Mouse (Mus musculus) kidney, postnatal 0 days (tissue): Measurements from ENCODE around the gene Cnnm2. TPM values are rescaled to one million over a fixed set of nuclear protein-coding genes. Genes with fewer than 3 reads are reported as not detected.
A peak's percentile ranks its signal among the peaks of the same experiment; 100 is the strongest.

Experiments used
- ATAC-seq: fragments of 200-750 bp; cut with Nextera tagmentation; replicated peaks from 2 replicates; pipeline ENCODE4 v1.8.0; 2017; ENCODE audit warnings: low read depth, moderate number of reproducible peaks, moderate TSS enrichment, moderate library complexity; ENCODE audit not compliant: low FRiP score
- DNase-seq: peaks from one replicate; pipeline ENCODE4 v3.0.0-alpha.2; 2016; ENCODE audit warnings: low spot score
- H3K27ac ChIP-seq: fragments of 300-500 bp; sonication (generic); 2 replicates; pipeline ENCODE4 v1.5.1; 2014; ENCODE audit warnings: mild to moderate bottlenecking
- H3K27me3 ChIP-seq: fragments of 300-500 bp; sonication (generic); 2 replicates; pipeline ENCODE4 v1.6.1; 2014; ENCODE audit warnings: low read length, mixed read lengths; ENCODE audit not compliant: insufficient read depth
- H3K36me3 ChIP-seq: fragments of 300-500 bp; sonication (generic); 2 replicates; pipeline ENCODE4 v1.6.1; 2014; ENCODE audit warnings: low read length, mixed read lengths; ENCODE audit not compliant: insufficient read depth
- H3K4me1 ChIP-seq: fragments of 300-500 bp; sonication (generic); replicated peaks from 2 replicates; pipeline ENCODE4 v1.6.1; 2014; ENCODE audit warnings: antibody characterized with exemption, low read length, mixed read lengths; ENCODE audit not compliant: insufficient read depth
- H3K4me2 ChIP-seq: fragments of 300-500 bp; sonication (generic); 2 replicates; pipeline ENCODE4 v1.6.1; 2014; ENCODE audit warnings: mild to moderate bottlenecking, low read length, moderate library complexity, mixed read lengths
- H3K4me3 ChIP-seq: fragments of 300-500 bp; sonication (generic); replicated peaks from 2 replicates; pipeline ENCODE4 v1.5.1; 2014; ENCODE audit warnings: low read depth, low read length
- H3K9ac ChIP-seq: fragments of 300-500 bp; sonication (generic); 2 replicates; pipeline ENCODE4 v1.6.1; 2014; ENCODE audit warnings: low read depth, low read length
- H3K9me3 ChIP-seq: fragments of 300-500 bp; sonication (generic); replicated peaks from 2 replicates; pipeline ENCODE4 v1.6.1; 2016; ENCODE audit warnings: low read length, inconsistent platforms, mixed read lengths
- CTCF ChIP-seq: IDR thresholded peaks from 2 replicates; pipeline ENCODE4 v1.5.1; 2016; ENCODE audit warnings: antibody characterized with exemption, low read depth, mild to moderate bottlenecking, moderate library complexity
- WGBS: fragments of 180-500 bp; shearing (Covaris S2); extraction: QIAGEN DNeasy Blood & Tissue Kit; methylation state at CpG from one replicate; pipeline ENCODE4 v1.1.7; 2014; 5-methylcytosine and 5-hydroxymethylcytosine counted together
- polyA plus RNA-seq: library from polyadenylated mRNA; unstranded; fragments of >200 nt; fragmentation: Nextera tagmentation; extraction: Ambion mirVana; gene quantifications from 2 replicates; pipeline ENCODE4 v1.2.1, GENCODE M21; 2015

Gene Cnnm2
- polyA plus RNA-seq, 1 experiment from 2014 or later = 11.0 TPM

GRCm38 (mm10) chr19:46841016-46841415 is 79.6 kb downstream of the Cnnm2 start:
- no peaks in the 10 kb centered on the region for H3K36me3 ChIP-seq
- no peaks in the 10 kb centered on the region for H3K4me1 ChIP-seq
- no peaks in the 10 kb centered on the region for H3K9me3 ChIP-seq
- H3K27me3 ChIP-seq = no peaks in the 10 kb centered on the region
- WGBS = 91% methylated on average over 4 of the region's 4 CpGs
- no peak overlapping the region for H3K4me3 ChIP-seq
- ATAC-seq (no peak), DNase-seq (no peak)
- no peak overlapping the region for H3K27ac ChIP-seq
- no peak overlapping the region for H3K9ac ChIP-seq
- H3K4me2 ChIP-seq = no peak overlapping the region
- no peak for TF ChIP-seq CTCF

- 47% methylated on average over 2 of the region's 2 CpGs for WGBS
- TF ChIP-seq CTCF = no peak
- DNase-seq (no peak), ATAC-seq (no peak)
- no peak overlapping the region for H3K4me2 ChIP-seq
- no peaks in the 10 kb centered on the region for H3K36me3 ChIP-seq
- H3K4me1 ChIP-seq = no peaks in the 10 kb centered on the region
- no peak overlapping the region for H3K27ac ChIP-seq
- H3K9ac ChIP-seq = no peak overlapping the region
- H3K27me3 ChIP-seq = no peaks in the 10 kb centered on the region
- no peaks in the 10 kb centered on the region for H3K9me3 ChIP-seq
- no peak overlapping the region for H3K4me3 ChIP-seq
These were observed 81.6 kb downstream of the Cnnm2 start for GRCm38 (mm10) chr19:46843030-46843429.

- no peaks in the 10 kb centered on the region for H3K27me3 ChIP-seq
- 80% methylated on average over 7 of the region's 7 CpGs for WGBS
- 0 out of 2 replicates have a peak, but pooled peaks cover 8% of the 10 kb centered on the region for H3K4me1 ChIP-seq
- ATAC-seq = no peak
- H3K4me2 ChIP-seq = no peak overlapping the region
- DNase-seq = no peak
- H3K27ac ChIP-seq = no peak overlapping the region
- no peaks in the 10 kb centered on the region for H3K9me3 ChIP-seq
- no peak for TF ChIP-seq CTCF
- H3K36me3 ChIP-seq = no peaks in the 10 kb centered on the region
- H3K4me3 ChIP-seq = no peak overlapping the region
- no peak overlapping the region for H3K9ac ChIP-seq
These were observed 84.7 kb downstream of the Cnnm2 start for GRCm38 (mm10) chr19:46846056-46846455.

GRCm38 (mm10) chr19:46846459-46846858 is 85.1 kb downstream of the Cnnm2 start:
- H3K4me1 ChIP-seq = 0 out of 2 replicates have a peak, but pooled peaks cover 8% of the 10 kb centered on the region
- no peak overlapping the region for H3K9ac ChIP-seq
- no peaks in the 10 kb centered on the region for H3K27me3 ChIP-seq
- no peak overlapping the region for H3K4me3 ChIP-seq
- no peak overlapping the region for H3K27ac ChIP-seq
- no peak overlapping the region for H3K4me2 ChIP-seq
- no peaks in the 10 kb centered on the region for H3K9me3 ChIP-seq
- 81% methylated on average over 5 of the region's 5 CpGs for WGBS
- H3K36me3 ChIP-seq = no peaks in the 10 kb centered on the region
- DNase-seq (no peak), ATAC-seq (no peak)
- no peak for TF ChIP-seq CTCF

GRCm38 (mm10) chr19:46848381-46849268 is 87.2 kb downstream of the Cnnm2 start:
- H3K4me1 ChIP-seq = 0 out of 2 replicates have a peak, but pooled peaks cover 8% of the 10 kb centered on the region
- no peak overlapping the region for H3K4me2 ChIP-seq
- H3K27me3 ChIP-seq = no peaks in the 10 kb centered on the region
- no peaks in the 10 kb centered on the region for H3K36me3 ChIP-seq
- DNase-seq = no peak
- WGBS = 58% methylated on average over 14 of the region's 14 CpGs
- H3K27ac ChIP-seq = peak overlapping the region; percentile 63; the same call in 1 of the 2 replicates
- no peak for TF ChIP-seq CTCF
- no peak overlapping the region for H3K4me3 ChIP-seq
- H3K9me3 ChIP-seq = no peaks in the 10 kb centered on the region
- ATAC-seq = no peak
- no peak overlapping the region for H3K9ac ChIP-seq

GRCm38 (mm10) chr19:46849443-46849997 is 88.1 kb downstream of the Cnnm2 start:
- no peak overlapping the region for H3K4me2 ChIP-seq
- no peak overlapping the region for H3K9ac ChIP-seq
- 42% methylated on average over 9 of the region's 9 CpGs for WGBS
- H3K9me3 ChIP-seq = no peaks in the 10 kb centered on the region
- H3K4me1 ChIP-seq = 0 out of 2 replicates have a peak, but pooled peaks cover 8% of the 10 kb centered on the region
- no peaks in the 10 kb centered on the region for H3K36me3 ChIP-seq
- H3K4me3 ChIP-seq = no peak overlapping the region
- ATAC-seq (peak; percentile 57; the same call in 1 of the 2 replicates), DNase-seq (peak; percentile 58)
- no peak for TF ChIP-seq CTCF
- H3K27ac ChIP-seq = 0 out of 2 replicates have a peak overlapping the region, but pooled peaks have one; percentile 47
- no peaks in the 10 kb centered on the region for H3K27me3 ChIP-seq
